8 mouse cellular contexts compared by ENCODE assay signal in genomic region chr14:105894971-105895873, GRCm38 (mm10). TPM values are rescaled to one million over a fixed set of nuclear protein-coding genes. Genes with fewer than 3 reads are reported as not detected.
A peak's percentile ranks its signal among the peaks of the same experiment; 100 is the strongest.
DNase-seq lines count a peak whose midpoint lies in the region; ATAC-seq lines count a peak whose summit lies in the region.

No protein-coding gene starts in this region.

- peak overlapping the region; percentile 60 for H3K4me3 ChIP-seq in erythroblast, embryonic 14.5 days (replicated peaks)
- H3K4me3 ChIP-seq in intestine, embryonic 15.5 days (replicated peaks): peak overlapping the region; percentile 81
- H3K4me3 ChIP-seq in midbrain, embryonic 11.5 days (ENCODE audit: low read depth, low read length): peak overlapping the region; percentile 77

- ATAC-seq in erythroblast, adult 5-6 weeks (replicated peaks; ENCODE audit: low FRiP score, poor library complexity, severe bottlenecking): no peak
- ATAC-seq in intestine, embryonic 15.5 days: no peak
- no peak for ATAC-seq in midbrain, embryonic 11.5 days (ENCODE audit: low FRiP score)

- under 1% methylated on average over 36 of the region's 36 CpGs for WGBS in intestine, embryonic 15.5 days
- under 1% methylated on average over 35 of the region's 36 CpGs for WGBS in midbrain, embryonic 11.5 days

- peaks cover 6% of the 10 kb centered on the region for H3K36me3 ChIP-seq in erythroblast, embryonic 14.5 days (ENCODE audit: control insufficient read depth)
- no peaks in the 10 kb centered on the region for H3K36me3 ChIP-seq in intestine, embryonic 15.5 days
- no peaks in the 10 kb centered on the region for H3K36me3 ChIP-seq in midbrain, embryonic 11.5 days (ENCODE audit: control insufficient read depth, insufficient read depth, low read length)

- peaks cover 13% of the 10 kb centered on the region for H3K4me1 ChIP-seq in erythroblast, embryonic 14.5 days (ENCODE audit: control insufficient read depth)
- H3K4me1 ChIP-seq in intestine, embryonic 15.5 days (replicated peaks): peaks cover 13% of the 10 kb centered on the region
- H3K4me1 ChIP-seq in midbrain, embryonic 11.5 days (ENCODE audit: control insufficient read depth, insufficient read depth, low read length): peaks cover 14% of the 10 kb centered on the region; the same call in 1 of the 2 replicates

- H3K27me3 ChIP-seq in erythroblast, embryonic 14.5 days (ENCODE audit: control insufficient read depth): peaks cover 58% of the 10 kb centered on the region
- no peaks in the 10 kb centered on the region for H3K27me3 ChIP-seq in intestine, embryonic 15.5 days (replicated peaks)
- peaks cover 8% of the 10 kb centered on the region for H3K27me3 ChIP-seq in midbrain, embryonic 11.5 days (ENCODE audit: control insufficient read depth, insufficient read depth, low read length)

- peak overlapping the region; percentile 79 for H3K4me2 ChIP-seq in intestine, embryonic 15.5 days (replicated peaks)
- H3K4me2 ChIP-seq in midbrain, embryonic 11.5 days: peak overlapping the region; percentile 90

- peak overlapping the region; percentile 89 for H3K9ac ChIP-seq in intestine, embryonic 15.5 days
- H3K9ac ChIP-seq in midbrain, embryonic 11.5 days (ENCODE audit: low read length): peak overlapping the region; percentile 89

- intact Hi-C loops in left cerebral cortex, postnatal 4 days (cut with DNase I): loop anchor here (5.0 to 10.0 kb wide), 6 partner anchors 163 to 580 kb away; no protein-coding TSS in a partner anchor

- H3K27ac ChIP-seq in intestine, embryonic 15.5 days: peak overlapping the region; percentile 100
- H3K27ac ChIP-seq in midbrain, embryonic 11.5 days (ENCODE audit: low read depth, low read length): peak overlapping the region; percentile 99

- H3K9me3 ChIP-seq in erythroblast, embryonic 14.5 days (ENCODE audit: control insufficient read depth, low read length): no peaks in the 10 kb centered on the region; the same call in 1 of the 2 replicates
- H3K9me3 ChIP-seq in intestine, embryonic 15.5 days: no peaks in the 10 kb centered on the region
- no peaks in the 10 kb centered on the region for H3K9me3 ChIP-seq in midbrain, embryonic 11.5 days (ENCODE audit: control insufficient read depth, low read length)

- DNase-seq in embryo, embryonic 10 days (ENCODE audit: low spot score): peak; percentile 72
- DNase-seq in gastrocnemius, postnatal 25 days: peak; percentile 47
- DNase-seq in left cerebral cortex, postnatal 4 days: peak; percentile 79
- DNase-seq in midbrain, embryonic 11.5 days (ENCODE audit: low spot score, missing footprints): peak; percentile 94
- DNase-seq in spleen, postnatal 10 days (ENCODE audit: low spot score in 2 of 2): peak; percentile 8 to 45

RNA-seq across cellular contexts. Expression of gene Spry2, which starts 1.4 kb away (rescaled TPM):
- 0.04 TPM in 1 of 2 replicates, not detected in the other for polyA plus RNA-seq in erythroblast, embryonic 14.5 days (2012)
- total RNA-seq in erythroblast, adult 5-6 weeks (2015; ENCODE audit: low replicate concordance): 2.5 and 3.7 TPM in 2 replicates
- total RNA-seq in erythroblast, adult 5-6 weeks (2017; ENCODE audit: low replicate concordance): 1.8 and 2.8 TPM in 2 replicates
- total RNA-seq in gastrocnemius, postnatal 25 days (2021): 10 to 100 TPM; 19.8 to 20.1 TPM
- polyA plus RNA-seq in intestine, embryonic 15.5 days (2015; fragmentation: Nextera tagmentation; extraction: Ambion mirVana): 39.8 and 53.3 TPM in 2 replicates
- total RNA-seq in left cerebral cortex, postnatal 4 days (2021): 10 to 100 TPM; 50.9 to 51.9 TPM
- 27.0 and 28.0 TPM in 2 replicates for polyA plus RNA-seq in midbrain, embryonic 11.5 days (2014; fragmentation: Nextera tagmentation; extraction: Ambion mirVana)

Comparison
In these comparisons a context has a peak if more than half of its experiments do, and no peak if none do; other contexts are left out.
1. DNase-seq: peak in every context shown above with its lines; median percentile 94 in midbrain, embryonic 11.5 days; 79 in left cerebral cortex, postnatal 4 days; 72 in embryo, embryonic 10 days; 47 in gastrocnemius, postnatal 25 days; 26 in spleen, postnatal 10 days.
2. RNA of gene Spry2, which starts 1.4 kb away (total RNA-seq): 50.9 to 51.9 TPM in left cerebral cortex, postnatal 4 days and 19.8 to 20.1 TPM in gastrocnemius, postnatal 25 days; 1.8 to 3.7 TPM in erythroblast, adult 5-6 weeks; every median in the first group is over 4 times any median in the second.
3. Peak in every context shown above with its lines, with median percentiles within 50 percentile points of each other: H3K4me3 ChIP-seq.